Mouse (Mus musculus) ES-E14 (cell line): ENCODE measurements around the gene Tsc22d1. TPM values are rescaled to one million over a fixed set of nuclear protein-coding genes. Genes with fewer than 3 reads are reported as not detected.
A peak's percentile ranks its signal among the peaks of the same experiment; 100 is the strongest.

ENCODE experiments used
- DNase-seq: peaks from one replicate; pipeline ENCODE4 v3.0.0-alpha.2; 2013; ENCODE audit warnings: low read depth, low spot score
- H3K27ac ChIP-seq: 2 replicates; pipeline ENCODE4 v1.5.1; 2012; ENCODE audit warnings: low read depth, mild to moderate bottlenecking, low read length, moderate library complexity, mixed read lengths; ENCODE audit not compliant: poor library complexity, insufficient read depth, severe bottlenecking
- H3K36me3 ChIP-seq: 2 replicates; pipeline ENCODE4 v1.6.1; 2012; ENCODE audit warnings: mild to moderate bottlenecking, low read length, moderate library complexity, mixed read lengths; ENCODE audit not compliant: control insufficient read depth, poor library complexity, insufficient read depth, severe bottlenecking
- H3K4me1 ChIP-seq, 2 experiments: fragments of 150-350 bp in 1 of 2; sonication (generic) in 1 of 2; 2 replicates each; pipeline ENCODE4 v1.6.1; 2012; ENCODE audit warnings: low read length in 2 of 2, mild to moderate bottlenecking in 1 of 2, mixed read lengths in 1 of 2; ENCODE audit not compliant: control insufficient read depth in 2 of 2, insufficient read depth in 2 of 2, poor library complexity in 1 of 2
- H3K4me3 ChIP-seq, 2 experiments: fragments of 150-350 bp in 1 of 2; sonication (generic) in 1 of 2; 2 replicates each; pipeline ENCODE4 v1.5.1; 2012; ENCODE audit warnings: low read length in 2 of 2, low read depth in 1 of 2, mild to moderate bottlenecking in 1 of 2, mixed read lengths in 1 of 2; ENCODE audit not compliant: insufficient read depth in 1 of 2, poor library complexity in 1 of 2, severe bottlenecking in 1 of 2
- H3K9ac ChIP-seq: 2 replicates; pipeline ENCODE4 v1.6.1; 2012; ENCODE audit warnings: low read depth, mild to moderate bottlenecking, low read length, mixed read lengths; ENCODE audit not compliant: poor library complexity, insufficient read depth, severe bottlenecking
- H3K9me3 ChIP-seq: fragments of 150-350 bp; sonication (generic); 2 replicates; pipeline ENCODE4 v1.6.1; 2012; ENCODE audit warnings: low read depth, mild to moderate bottlenecking, low read length; ENCODE audit not compliant: control insufficient read depth, insufficient read depth
- CHD2 ChIP-seq: IDR thresholded peaks from 2 replicates; pipeline ENCODE4 v1.6.1; 2014; ENCODE audit warnings: mild to moderate bottlenecking, low read depth, low read length, inconsistent platforms
- HCFC1 ChIP-seq: IDR thresholded peaks from 2 replicates; pipeline ENCODE4 v1.6.1; 2012; ENCODE audit warnings: low read length, inconsistent platforms, borderline replicate concordance; ENCODE audit not compliant: insufficient read depth
- MAFK ChIP-seq: IDR thresholded peaks from 2 replicates; pipeline ENCODE4 v1.6.1; 2014; ENCODE audit warnings: mild to moderate bottlenecking, low read depth, low read length, inconsistent platforms; ENCODE audit not compliant: insufficient read depth
- ZC3H11A ChIP-seq: IDR thresholded peaks from 2 replicates; pipeline ENCODE4 v1.6.1; 2012; ENCODE audit warnings: low read depth, mild to moderate bottlenecking, inconsistent platforms, low read length, borderline replicate concordance
- ZNF384 ChIP-seq: IDR thresholded peaks from 2 replicates; pipeline ENCODE4 v1.6.1; 2012; ENCODE audit warnings: low read depth, low read length, inconsistent platforms
- in situ Hi-C, 2 experiments: fragments of 600-800 bp; cut with MboI; formaldehyde crosslinking; loops; one replicate each; pipeline ENCODE4 v1.15.1; 2025; ENCODE audit warnings: low sequenced_read_pairs in 2 of 2, inconsistent platforms in 1 of 2; ENCODE audit not compliant: unreplicated experiment in 2 of 2
- total RNA-seq: library from RNA; depleted of rRNA; stranded (reverse); fragments of 300-350 nt; gene quantifications from 2 replicates; pipeline ENCODE4 v1.2.3, GENCODE M21; 2012

Gene Tsc22d1
- total RNA-seq, 1 experiment: 129 TPM

- H3K4me1 ChIP-seq: peaks cover 2 to 3% of the 10 kb centered on the region in 2 experiments; a peak in 2 of 4 replicates
- no peaks in the 10 kb centered on the region for H3K9me3 ChIP-seq
- peak overlapping the region; percentile 4 to 60; a peak in 3 of 4 replicates for H3K4me3 ChIP-seq
- in situ Hi-C loops: loop anchor here in 1 of 2 experiments (25.0 kb wide), 1 partner anchor 580 kb away; no protein-coding TSS in a partner anchor
- no peak for DNase-seq
- TF ChIP-seq ZC3H11A: no peak
- H3K9ac ChIP-seq: peak overlapping the region; percentile 18; the same call in 1 of the 2 replicates
- peaks cover 6% of the 10 kb centered on the region for H3K36me3 ChIP-seq
- no peak overlapping the region for H3K27ac ChIP-seq
Measured at GRCm38 (mm10) chr14:76442160-76442559, 27.4 kb downstream of the Tsc22d1 start.

GRCm38 (mm10) chr14:76448987-76449386, 34.2 kb downstream of the Tsc22d1 start:
- no peak overlapping the region for H3K27ac ChIP-seq
- H3K9me3 ChIP-seq: no peaks in the 10 kb centered on the region
- peaks cover 8 to 11% of the 10 kb centered on the region in 2 experiments; a peak in 1 of 4 replicates for H3K4me1 ChIP-seq
- H3K4me3 ChIP-seq: no peak overlapping the region
- no peak overlapping the region for H3K9ac ChIP-seq
- in situ Hi-C loops: loop anchor here in 1 of 2 experiments (25.0 kb wide), 1 partner anchor 587 kb away; no protein-coding TSS in a partner anchor
- DNase-seq: no peak
- no peak for TF ChIP-seq MAFK
- TF ChIP-seq ZNF384: no peak
- TF ChIP-seq ZC3H11A: no peak
- TF ChIP-seq HCFC1: no peak
- TF ChIP-seq CHD2: no peak
- no peaks in the 10 kb centered on the region for H3K36me3 ChIP-seq

- H3K9me3 ChIP-seq: no peaks in the 10 kb centered on the region
- in situ Hi-C loops: loop anchor here in 1 of 2 experiments (25.0 kb wide), 1 partner anchor 289 kb away; no protein-coding TSS in a partner anchor
- DNase-seq: no peak
- H3K27ac ChIP-seq: no peak overlapping the region
- TF ChIP-seq HCFC1: no peak
- TF ChIP-seq CHD2: no peak
- TF ChIP-seq MAFK: no peak
- no peak for TF ChIP-seq ZNF384
- no peak for TF ChIP-seq ZC3H11A
- H3K36me3 ChIP-seq: no peaks in the 10 kb centered on the region
- H3K4me3 ChIP-seq: no peak overlapping the region
- no peak overlapping the region for H3K9ac ChIP-seq
- H3K4me1 ChIP-seq: peaks cover 10 to 18% of the 10 kb centered on the region in 2 experiments; a peak in 3 of 4 replicates
Measured at GRCm38 (mm10) chr14:76451011-76451410, 36.2 kb downstream of the Tsc22d1 start.

GRCm38 (mm10) chr14:76452751-76453360, 38.1 kb downstream of the Tsc22d1 start:
- no peak for TF ChIP-seq MAFK
- TF ChIP-seq CHD2: no peak
- TF ChIP-seq ZC3H11A: no peak
- TF ChIP-seq ZNF384: no peak
- no peak for TF ChIP-seq HCFC1
- Histone ChIP-seq H3K9ac (no peak overlapping the region), H3K4me3 (no peak overlapping the region), H3K27ac (no peak overlapping the region), H3K36me3 (no peaks in the 10 kb centered on the region), H3K9me3 (no peaks in the 10 kb centered on the region), H3K4me1 (peaks cover 15 to 26% of the 10 kb centered on the region in 2 experiments)
- in situ Hi-C loops: loop anchor here in 1 of 2 experiments (25.0 kb wide), 1 partner anchor 291 kb away; no protein-coding TSS in a partner anchor
- no peak for DNase-seq
